Mouse (Mus musculus) spleen, postnatal 36 days (tissue): ENCODE data around the gene Ehbp1l1.

ENCODE experiments used
- DNase-seq, 2 experiments: peaks; one replicate each; pipeline ENCODE4 v3.0.0; 2022; ENCODE audit warnings: low spot score in 2 of 2, mixed read lengths in 1 of 2

Ehbp1l1 gene

DNA sequence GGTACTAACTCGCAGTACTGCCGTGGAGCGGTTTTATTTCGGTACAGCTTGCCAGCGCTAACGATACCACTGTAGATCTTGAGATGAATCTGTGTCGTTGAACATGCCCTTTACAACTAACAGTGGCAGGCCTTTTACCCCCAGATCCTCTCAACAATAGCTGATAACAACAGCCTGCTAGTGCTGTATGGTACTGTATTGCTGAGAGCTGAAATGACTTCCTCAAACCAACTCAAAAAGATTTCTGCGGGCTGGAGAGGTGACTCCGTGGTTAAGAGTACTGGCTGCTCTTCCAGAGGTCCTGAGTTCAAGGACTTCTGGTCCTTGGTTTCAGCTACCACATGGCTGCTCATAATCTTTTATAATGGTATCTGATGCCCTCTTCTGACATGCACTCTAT, 8.2 kb upstream of the Ehbp1l1 start:
- DNase-seq: no peak

DNA sequence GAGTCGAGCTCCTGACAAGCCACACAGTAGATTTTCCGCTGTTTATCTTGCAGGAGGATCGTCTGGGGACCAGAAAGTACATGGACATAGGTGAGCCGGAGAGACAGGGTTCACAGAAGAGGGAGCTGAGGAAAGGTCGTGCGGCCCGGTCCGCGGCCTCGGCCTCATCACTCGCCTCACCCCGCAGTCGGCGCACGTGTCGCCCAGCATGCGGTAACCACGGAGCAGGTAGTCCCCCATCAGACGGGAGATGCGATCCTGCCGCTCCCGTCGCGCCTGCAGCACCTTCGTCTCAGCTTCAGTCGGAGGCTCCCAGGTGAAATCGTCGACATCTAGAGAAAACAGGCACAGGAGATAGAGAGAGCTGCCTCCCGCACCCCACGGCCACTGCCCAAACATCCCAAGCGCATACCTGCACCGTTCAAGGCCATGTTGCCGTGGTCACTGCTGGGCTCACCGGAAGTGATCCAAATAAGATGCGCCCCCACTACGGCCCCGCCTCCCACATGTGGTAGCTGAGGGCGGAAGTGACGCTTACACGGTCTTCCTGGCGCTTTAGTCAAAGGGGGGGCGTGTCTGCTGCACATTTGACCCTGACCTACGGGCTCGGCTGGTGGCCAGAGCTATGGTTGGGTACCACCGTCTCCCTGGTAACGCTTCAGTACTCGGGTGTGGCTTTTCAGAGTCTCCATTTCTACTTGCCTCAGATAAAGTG, 5.3 kb upstream of the Ehbp1l1 start:
- peak; percentile 90 to 93 for DNase-seq

- DNase-seq: peak in 1 of 2 experiments; percentile 21
These were observed 4.4 kb upstream of the Ehbp1l1 start for GRCm38 (mm10) chr19:5730314-5731186.

DNA sequence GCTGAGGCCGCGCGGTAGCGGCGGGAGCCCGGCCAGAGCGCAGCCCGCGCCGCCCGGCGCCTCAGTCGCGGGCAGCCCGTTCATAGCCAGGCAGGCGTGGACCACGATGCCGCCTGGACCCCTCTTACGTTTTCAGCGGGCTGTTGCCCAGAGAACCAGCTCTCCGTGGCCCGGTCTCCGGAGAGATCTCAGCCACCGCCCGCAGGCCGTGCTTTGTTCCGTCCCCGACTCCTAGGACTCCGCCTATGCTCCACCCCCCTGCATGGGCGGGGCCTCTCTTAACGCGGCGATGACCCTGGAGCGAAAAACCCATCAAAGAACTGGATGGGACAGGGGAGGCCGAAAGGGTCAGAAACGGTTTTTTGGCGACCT, 3.3 kb upstream of the Ehbp1l1 start, which contains the start of gene Fam89b:
Fam89b (minus strand) TSS at position 210 of the 372 bp plus-strand sequence.
- DNase-seq: peak; percentile 88 to 92

GRCm38 (mm10) chr19:5728631-5729443, 2.7 kb upstream of the Ehbp1l1 start:
- peak in 1 of 2 experiments; percentile 20 for DNase-seq

GRCm38 (mm10) chr19:5727701-5728100, 1.6 kb upstream of the Ehbp1l1 start:
- DNase-seq: peak; percentile 81 to 88

DNA sequence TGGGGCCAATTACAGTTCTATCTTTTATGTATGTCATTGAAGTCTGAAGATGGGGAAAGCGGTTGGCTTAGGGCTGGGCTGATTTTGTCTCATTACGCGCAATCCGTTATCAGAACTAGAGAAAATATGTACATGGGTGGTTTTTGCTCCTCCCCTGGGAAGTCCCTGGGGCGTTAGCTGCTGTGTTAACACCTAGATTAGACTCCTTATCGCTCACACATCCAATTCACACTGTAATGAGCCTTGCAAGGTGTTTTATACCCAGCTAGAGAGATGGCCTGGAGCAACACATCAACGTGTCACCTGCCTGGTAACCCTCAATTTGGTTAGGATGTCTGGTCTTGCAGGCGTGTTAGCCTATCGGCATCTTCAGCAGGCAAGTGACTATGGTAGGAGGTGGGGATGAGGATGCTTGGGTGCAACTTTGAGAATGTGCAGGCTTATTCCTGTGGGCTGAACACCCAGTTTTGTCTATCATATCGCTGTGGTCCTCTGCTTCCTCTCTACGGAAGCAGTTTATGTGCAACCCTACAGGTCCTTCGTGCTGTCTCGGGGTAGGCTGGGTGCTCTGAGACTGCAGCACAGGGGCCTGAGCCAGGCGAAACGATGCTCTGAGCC, 953 bp upstream of the Ehbp1l1 start:
- DNase-seq: peak; percentile 62 to 79

GRCm38 (mm10) chr19:5725029-5725707, 949 bp downstream of the Ehbp1l1 start:
- peak in 1 of 2 experiments; percentile 40 for DNase-seq

DNA sequence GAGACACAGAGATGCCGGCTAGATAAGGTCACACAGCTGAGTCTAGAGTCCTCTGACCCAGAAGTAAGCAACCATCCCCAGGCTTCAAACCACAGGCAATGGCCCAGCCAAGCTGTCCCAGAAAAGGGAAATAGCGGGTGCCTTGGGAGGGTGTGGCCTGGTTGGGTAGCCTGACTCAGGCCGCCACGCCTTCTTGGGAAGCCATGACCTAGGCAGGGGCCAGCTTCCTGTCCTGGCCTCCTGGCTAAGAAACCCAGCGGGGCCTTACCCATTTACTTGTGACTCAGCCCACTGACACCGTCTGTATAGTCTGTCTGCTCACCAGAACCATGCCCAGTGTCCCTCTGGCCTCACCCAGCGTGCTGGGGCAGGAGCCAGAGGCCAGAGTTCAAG, 1.6 kb downstream of the Ehbp1l1 start:
- DNase-seq: peak; percentile 81 to 87

GRCm38 (mm10) chr19:5723934-5724548, 2.1 kb downstream of the Ehbp1l1 start:
- DNase-seq: no peak

- peak; percentile 48 to 67 for DNase-seq
These were observed 3.2 kb downstream of the Ehbp1l1 start for GRCm38 (mm10) chr19:5722848-5723425.

- no peak for DNase-seq
These were observed 4.9 kb downstream of the Ehbp1l1 start for GRCm38 (mm10) chr19:5721233-5721632.

- DNase-seq: no peak
These were observed 9.2 kb downstream of the Ehbp1l1 start for GRCm38 (mm10) chr19:5716955-5717354.

DNA sequence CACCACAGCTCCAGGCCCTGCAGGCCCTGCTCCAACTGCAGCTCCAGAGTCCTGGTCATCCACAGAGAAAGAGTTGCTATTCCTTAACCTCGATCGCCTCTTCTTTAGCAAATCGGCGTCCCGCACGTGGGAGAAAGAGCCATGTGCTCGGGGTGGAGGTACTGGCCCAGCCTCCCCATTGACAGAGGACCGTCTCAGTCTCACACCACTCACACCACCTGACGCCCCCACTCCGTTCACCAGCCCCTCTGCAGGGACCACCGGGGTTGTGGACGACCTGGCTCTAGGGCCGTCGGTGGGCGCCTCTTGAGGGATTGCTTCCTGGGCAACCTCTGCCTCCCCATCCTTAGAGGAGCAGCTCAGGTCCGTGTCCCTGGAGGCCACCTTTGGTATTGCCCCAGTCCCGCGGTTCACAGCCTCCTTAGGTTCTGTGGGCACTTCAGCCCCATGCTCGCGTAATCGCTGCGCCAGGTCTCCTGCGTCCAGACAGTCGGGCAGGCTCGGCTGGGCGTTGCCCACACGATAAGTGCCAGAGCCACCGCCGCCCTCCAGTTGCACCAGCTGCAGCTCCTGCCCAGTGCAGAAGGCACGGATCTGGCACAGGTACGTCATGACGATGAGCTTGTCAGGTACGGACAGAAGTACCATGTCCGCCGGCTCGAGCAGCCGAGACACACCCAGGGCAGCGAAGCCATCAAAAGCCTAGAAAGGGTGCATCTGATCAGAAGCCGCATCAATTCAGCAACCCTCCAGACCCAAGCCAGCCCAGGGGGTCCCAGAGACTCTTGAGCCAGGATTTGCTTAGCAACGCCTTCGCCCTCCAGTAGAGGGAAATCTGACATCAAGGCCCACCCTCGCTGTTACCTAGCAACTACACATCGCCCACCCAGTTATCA, 10.1 kb downstream of the Ehbp1l1 start:
- peak; percentile 50 to 67 for DNase-seq

- DNase-seq: peak in 1 of 2 experiments; percentile 45
These were observed 12.4 kb downstream of the Ehbp1l1 start for GRCm38 (mm10) chr19:5713730-5714129.

DNA sequence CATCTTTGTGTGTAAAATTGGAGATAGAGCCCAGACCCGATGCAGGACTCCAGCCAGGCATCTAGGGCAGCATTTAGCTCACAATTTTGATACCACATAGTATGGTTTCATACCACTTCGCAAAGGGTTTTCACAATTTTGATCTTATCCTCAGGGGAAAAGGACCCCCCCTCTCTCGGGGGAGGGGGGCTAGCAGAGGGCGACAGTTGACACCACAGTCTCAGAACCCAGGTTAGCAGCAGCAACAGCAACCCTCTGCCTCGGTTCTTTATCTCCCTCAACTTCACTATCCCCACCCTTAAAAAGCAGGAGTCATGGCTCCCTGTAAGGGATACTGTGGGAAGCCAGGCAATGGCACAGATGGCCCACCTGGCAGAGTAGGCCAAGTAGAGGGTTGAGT, 12.9 kb downstream of the Ehbp1l1 start:
- DNase-seq: no peak

- DNase-seq: peak; percentile 56 to 57
These were observed 14.1 kb downstream of the Ehbp1l1 start for GRCm38 (mm10) chr19:5711907-5712460.

GRCm38 (mm10) chr19:5711218-5711617, 14.9 kb downstream of the Ehbp1l1 start:
- peak; percentile 54 to 67 for DNase-seq

- no peak for DNase-seq
These were observed 15.5 kb downstream of the Ehbp1l1 start for GRCm38 (mm10) chr19:5710581-5710980.
